Mouse (Mus musculus): ENCODE measurements around the gene Crmp1. TPM values are rescaled to one million over a fixed set of nuclear protein-coding genes. Genes with fewer than 3 reads are reported as not detected.

The Crmp1 gene
- polyA plus RNA-seq (2012; rRNA removed) (11.5 and 15.3 TPM in 2 replicates), polyA plus RNA-seq (2014; fragmentation: Nextera tagmentation; extraction: Ambion mirVana) (9.3 and 9.8 TPM in 2 replicates)

- H3K4me3 ChIP-seq (replicated peaks; ENCODE audit: low read length), result peak within 1 kb of the TSS; percentile 34
- ATAC-seq (ENCODE audit: low FRiP score, low read depth) (no peak), DNase-seq (ENCODE audit: low spot score) (no peak)
- H3K9me3 ChIP-seq (ENCODE audit: control insufficient read depth, low read length), result no peaks in the 10 kb centered on the region
- no peak within 1 kb of the TSS for H3K9ac ChIP-seq (ENCODE audit: low read depth, low read length, severe bottlenecking)
- 1% methylated on average over 24 of the region's 56 CpGs for WGBS
- H3K27me3 ChIP-seq (ENCODE audit: control insufficient read depth, insufficient read depth, low read length), result peaks cover 62% of the 10 kb centered on the region
- peaks cover 12% of the 10 kb centered on the region for H3K4me1 ChIP-seq (ENCODE audit: control insufficient read depth, insufficient read depth, low read length)
- no peak within 1 kb of the TSS for H3K27ac ChIP-seq (replicated peaks; ENCODE audit: low read depth, low read length)
- peak within 1 kb of the TSS; percentile 59 for H3K4me2 ChIP-seq (replicated peaks; ENCODE audit: low read depth, low read length, severe bottlenecking)
- no peak for TF ChIP-seq POLR2A (IDR thresholded peaks at IDR 0.05; ENCODE audit: borderline replicate concordance, extremely low read depth, insufficient read depth, insufficient read length)
- no peaks in the 10 kb centered on the region for H3K36me3 ChIP-seq (ENCODE audit: control insufficient read depth, insufficient read depth, low read length)
Observed at GRCm38 (mm10) chr5:37241651-37242151, at the start of gene Crmp1. Gene Crmp1 (plus strand): TSS chr5:37241940.

DNA sequence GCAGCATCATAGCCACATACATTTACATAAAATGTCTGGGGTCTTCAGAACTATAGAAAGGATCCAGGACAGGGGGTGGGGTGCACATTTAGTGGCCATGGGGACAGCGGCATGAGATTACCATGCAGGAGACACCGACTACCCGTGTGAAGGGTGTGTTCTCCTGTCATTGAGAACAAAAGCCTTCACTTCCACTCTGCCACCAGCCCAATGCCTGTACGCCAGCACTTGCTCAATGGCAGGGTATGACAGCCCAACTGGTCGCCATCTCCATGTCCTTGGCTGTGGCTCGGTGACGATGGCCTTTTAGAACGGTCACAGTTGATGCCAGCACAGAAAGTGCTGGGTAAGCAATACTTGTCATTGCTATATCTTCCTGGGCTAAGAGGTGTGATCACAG lies 45.5 kb upstream of the Crmp1 start:
- Histone ChIP-seq H3K4me3 (replicated peaks; ENCODE audit: low read length) (no peak overlapping the region), H3K27ac (replicated peaks; ENCODE audit: low read depth, low read length) (no peak overlapping the region), H3K4me1 (ENCODE audit: control insufficient read depth, insufficient read depth, low read length) (peaks cover 32% of the 10 kb centered on the region), H3K4me2 (replicated peaks; ENCODE audit: low read depth, low read length, severe bottlenecking) (no peak overlapping the region), H3K9ac (ENCODE audit: low read depth, low read length, severe bottlenecking) (no peak overlapping the region), H3K36me3 (ENCODE audit: control insufficient read depth, insufficient read depth, low read length) (no peaks in the 10 kb centered on the region), H3K27me3 (ENCODE audit: control insufficient read depth, insufficient read depth, low read length) (no peaks in the 10 kb centered on the region), H3K9me3 (ENCODE audit: control insufficient read depth, low read length) (no peaks in the 10 kb centered on the region)
- no peak for TF ChIP-seq POLR2A (IDR thresholded peaks at IDR 0.05; ENCODE audit: borderline replicate concordance, extremely low read depth, insufficient read depth, insufficient read length)
- WGBS, result 83% methylated on average over 8 of the region's 8 CpGs
- ATAC-seq (ENCODE audit: low FRiP score, low read depth), result no peak
- no peak for DNase-seq (ENCODE audit: low spot score)

DNA sequence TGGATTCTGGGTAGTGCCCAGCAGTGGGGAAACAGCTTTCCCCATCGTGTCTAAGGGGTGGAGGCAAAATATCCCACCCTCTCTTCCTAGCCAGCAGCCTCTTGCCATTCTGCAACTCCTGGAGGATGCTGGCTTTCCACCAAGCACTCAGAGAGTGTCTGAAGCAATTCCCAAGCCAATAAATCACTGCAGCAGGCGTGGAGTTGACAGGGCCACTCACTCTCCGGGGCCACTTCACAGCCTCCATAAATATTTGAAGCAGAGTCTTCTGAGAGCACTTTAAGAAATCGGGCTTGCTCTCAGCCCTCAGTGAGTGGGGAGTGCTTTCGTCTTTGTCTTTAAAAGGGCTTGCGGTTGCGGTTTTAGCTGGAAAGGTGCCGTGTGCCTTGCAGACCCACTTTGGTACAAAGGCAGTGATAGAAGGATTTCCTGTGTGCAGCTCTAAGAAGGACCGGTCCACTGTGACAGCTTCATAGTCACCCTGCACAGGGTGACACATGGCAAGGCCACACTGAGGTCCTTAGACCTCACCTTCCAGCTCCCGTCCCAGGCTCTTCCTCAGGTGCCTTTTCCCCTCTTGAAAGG lies 45.0 kb upstream of the Crmp1 start:
- 23% methylated on average over 10 of the region's 10 CpGs for WGBS
- Histone ChIP-seq H3K27ac (replicated peaks; ENCODE audit: low read depth, low read length) (no peak overlapping the region), H3K27me3 (ENCODE audit: control insufficient read depth, insufficient read depth, low read length) (no peaks in the 10 kb centered on the region), H3K4me3 (replicated peaks; ENCODE audit: low read length) (no peak overlapping the region), H3K4me1 (ENCODE audit: control insufficient read depth, insufficient read depth, low read length) (peaks cover 32% of the 10 kb centered on the region), H3K9me3 (ENCODE audit: control insufficient read depth, low read length) (no peaks in the 10 kb centered on the region), H3K36me3 (ENCODE audit: control insufficient read depth, insufficient read depth, low read length) (no peaks in the 10 kb centered on the region), H3K9ac (ENCODE audit: low read depth, low read length, severe bottlenecking) (no peak overlapping the region), H3K4me2 (replicated peaks; ENCODE audit: low read depth, low read length, severe bottlenecking) (no peak overlapping the region)
- TF ChIP-seq POLR2A (IDR thresholded peaks at IDR 0.05; ENCODE audit: borderline replicate concordance, extremely low read depth, insufficient read depth, insufficient read length), result no peak
- ATAC-seq (ENCODE audit: low FRiP score, low read depth) (0 out of 2 replicates have a peak, but pooled peaks have one; percentile 21), DNase-seq (ENCODE audit: low spot score) (peak; percentile 10)

DNA sequence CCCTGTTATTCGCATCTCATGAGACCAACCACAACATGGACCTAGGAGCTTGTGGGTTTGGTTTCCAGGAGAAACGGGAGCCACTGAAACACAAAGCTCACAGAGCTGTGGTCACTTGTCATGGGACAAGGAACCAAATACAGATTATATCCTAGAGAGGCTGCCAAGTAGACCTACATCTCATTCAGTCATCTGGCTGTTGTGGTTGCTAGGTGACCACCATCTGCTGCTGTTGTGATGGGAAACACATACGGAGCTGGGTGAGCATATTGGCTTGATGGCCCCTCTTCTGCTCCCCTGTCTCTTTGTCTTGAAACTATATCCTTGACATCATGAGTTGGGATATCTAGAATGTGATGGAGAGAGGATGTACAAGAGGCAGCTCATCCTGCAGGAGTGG lies 44.3 kb upstream of the Crmp1 start:
- ATAC-seq (ENCODE audit: low FRiP score, low read depth), result peak; percentile 58; the same call in 1 of the 2 replicates
- peak; percentile 30 for DNase-seq (ENCODE audit: low spot score)
- 66% methylated on average over 3 of the region's 3 CpGs for WGBS
- no peak overlapping the region for H3K9ac ChIP-seq (ENCODE audit: low read depth, low read length, severe bottlenecking)
- H3K4me2 ChIP-seq (replicated peaks; ENCODE audit: low read depth, low read length, severe bottlenecking), result no peak overlapping the region
- no peak overlapping the region for H3K27ac ChIP-seq (replicated peaks; ENCODE audit: low read depth, low read length)
- no peak overlapping the region for H3K4me3 ChIP-seq (replicated peaks; ENCODE audit: low read length)
- H3K27me3 ChIP-seq (ENCODE audit: control insufficient read depth, insufficient read depth, low read length), result no peaks in the 10 kb centered on the region
- H3K36me3 ChIP-seq (ENCODE audit: control insufficient read depth, insufficient read depth, low read length), result no peaks in the 10 kb centered on the region
- H3K9me3 ChIP-seq (ENCODE audit: control insufficient read depth, low read length), result no peaks in the 10 kb centered on the region
- TF ChIP-seq POLR2A (IDR thresholded peaks at IDR 0.05; ENCODE audit: borderline replicate concordance, extremely low read depth, insufficient read depth, insufficient read length), result no peak
- H3K4me1 ChIP-seq (ENCODE audit: control insufficient read depth, insufficient read depth, low read length), result peaks cover 32% of the 10 kb centered on the region

DNA sequence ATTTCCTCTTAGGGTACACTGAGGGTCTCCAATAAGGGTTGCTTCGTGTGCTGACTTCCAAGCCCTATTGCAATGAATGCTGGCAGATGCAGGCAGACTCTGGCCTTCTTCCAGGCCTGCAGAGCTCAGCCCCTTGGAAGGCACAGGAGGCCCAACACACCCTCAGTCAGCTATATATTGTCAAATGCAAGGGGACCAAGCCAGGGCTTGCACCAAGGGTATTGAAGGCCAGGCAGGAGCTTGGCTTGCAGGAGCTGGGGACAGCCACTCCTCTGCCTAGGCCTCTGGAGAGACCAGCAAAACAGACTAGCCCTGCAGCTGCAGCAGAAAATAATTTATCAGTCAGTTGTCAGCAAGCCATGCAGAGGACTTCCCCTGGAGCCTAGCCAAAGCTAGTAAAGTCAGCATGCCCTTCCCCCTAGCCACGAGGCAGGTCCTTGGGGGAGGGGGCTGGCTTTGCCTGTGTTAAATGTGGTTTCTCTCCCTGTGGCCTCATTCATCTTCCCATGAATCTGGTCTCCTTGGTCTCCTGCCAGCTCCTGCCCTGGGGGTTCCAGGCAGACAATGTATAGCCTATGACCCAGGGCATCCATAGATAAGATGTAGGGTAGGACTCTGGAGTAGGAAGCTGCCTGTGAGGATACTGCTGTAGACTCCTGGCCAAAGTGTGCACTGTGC lies 43.6 kb upstream of the Crmp1 start:
- no peak for TF ChIP-seq POLR2A (IDR thresholded peaks at IDR 0.05; ENCODE audit: borderline replicate concordance, extremely low read depth, insufficient read depth, insufficient read length)
- WGBS, result 7% methylated on average over 2 of the region's 2 CpGs
- H3K27me3 ChIP-seq (ENCODE audit: control insufficient read depth, insufficient read depth, low read length), result no peaks in the 10 kb centered on the region
- no peaks in the 10 kb centered on the region for H3K36me3 ChIP-seq (ENCODE audit: control insufficient read depth, insufficient read depth, low read length)
- peak; percentile 76 for DNase-seq (ENCODE audit: low spot score)
- H3K4me2 ChIP-seq (replicated peaks; ENCODE audit: low read depth, low read length, severe bottlenecking), result 0 out of 2 replicates have a peak overlapping the region, but pooled peaks have one; percentile 2
- H3K9ac ChIP-seq (ENCODE audit: low read depth, low read length, severe bottlenecking), result 0 out of 2 replicates have a peak overlapping the region, but pooled peaks have one; percentile 12
- H3K4me3 ChIP-seq (replicated peaks; ENCODE audit: low read length), result no peak overlapping the region
- no peaks in the 10 kb centered on the region for H3K9me3 ChIP-seq (ENCODE audit: control insufficient read depth, low read length)
- peak overlapping the region; percentile 20; the same call in 1 of the 2 replicates for H3K27ac ChIP-seq (replicated peaks; ENCODE audit: low read depth, low read length)
- ATAC-seq (ENCODE audit: low FRiP score, low read depth), result peak; percentile 53; the same call in 1 of the 2 replicates
- H3K4me1 ChIP-seq (ENCODE audit: control insufficient read depth, insufficient read depth, low read length), result peaks cover 32% of the 10 kb centered on the region
